Mouse (Mus musculus) forebrain, embryonic 15.5 days (tissue): ENCODE measurements around the gene Layn. TPM values are rescaled to one million over a fixed set of nuclear protein-coding genes. Genes with fewer than 3 reads are reported as not detected.

Experiments
- microRNA counts: library from miRNA; unstranded; fragments of <30 nt; microRNA quantifications from one replicate; lab custom pipeline; 2016
- microRNA-seq: library from miRNA; unstranded; fragments of <30 nt; microRNA quantifications from one replicate; pipeline ENCODE4, GENCODE M21; 2016
- polyA plus RNA-seq: library from polyadenylated mRNA; unstranded; fragments of >200 nt; fragmentation: Nextera tagmentation; extraction: Ambion mirVana; gene quantifications from 2 replicates; pipeline ENCODE4 v1.2.1, GENCODE M21; 2015

Layn gene
- polyA plus RNA-seq, 1 experiment from 2014 or later: 1.9 TPM

MicroRNAs within 50 kb of the gene (microRNA counts, 519-probe panel; counts per million panel counts)
- microRNA mmu-miR-34b-3p (lab: Ali Mortazavi, UCI) (2,252 counts per million, percentile 40 among the panel's probes with 10 or more counts), microRNA mmu-miR-34b-5p (lab: Ali Mortazavi, UCI) (2,363 counts per million, percentile 47 among the panel's probes with 10 or more counts), microRNA mmu-miR-34c (lab: Ali Mortazavi, UCI) (3,513 counts per million, percentile 84 among the panel's probes with 10 or more counts)

Small RNAs within 50 kb of the gene (microRNA-seq; reads per million reads assigned to microRNA genes)
- 24.6 reads per million, percentile 34 among the genes with 10 or more reads in this experiment for gene Mir34b
- gene Mir34c: 455 reads per million, percentile 71 among the genes with 10 or more reads in this experiment

Other genes with a start within 250 kb of the Layn start
- gene Ppp2r1b, start 231.8 kb downstream of the Layn start, polyA plus RNA-seq: 89.6 and 95.9 TPM in 2 replicates
- gene Sik2, start 68.0 kb downstream of the Layn start, polyA plus RNA-seq: 19.5 and 21.2 TPM in 2 replicates
- gene Btg4, start 16.2 kb downstream of the Layn start, polyA plus RNA-seq: not detected in 2 replicates
- 0.32 and 1.1 TPM in 2 replicates for gene 4833427G06Rik, start 25.0 kb upstream of the Layn start, polyA plus RNA-seq
- 0.04 TPM in 1 of 2 replicates, not detected in the other for gene Gm32742, start 88.4 kb upstream of the Layn start, polyA plus RNA-seq
- 0.14 TPM in 1 of 2 replicates, not detected in the other for gene Pou2af1, start 136.6 kb upstream of the Layn start, polyA plus RNA-seq
- gene Colca2, start 201.5 kb upstream of the Layn start, polyA plus RNA-seq: 0.70 and 1.1 TPM in 2 replicates